Mouse (Mus musculus): ENCODE data around the gene Ccdc51. TPM values are rescaled to one million over a fixed set of nuclear protein-coding genes. Genes with fewer than 3 reads are reported as not detected.

The Ccdc51 gene
- total RNA-seq, 4 experiments from 2014 or later = 6.8 to 8.0 (median 7.7) TPM

GRCm38 (mm10) chr9:109056916-109057315 lies 25.4 kb upstream of the Ccdc51 start:
- DNase-seq (ENCODE audit: low spot score in 2 of 2) = no peak

- DNase-seq (ENCODE audit: low spot score in 2 of 2) = no peak
Observed at GRCm38 (mm10) chr9:109057543-109057942, 24.8 kb upstream of the Ccdc51 start.

GRCm38 (mm10) chr9:109058006-109058765 lies 24.1 kb upstream of the Ccdc51 start:
- no peak for DNase-seq (ENCODE audit: low spot score in 2 of 2)

DNA sequence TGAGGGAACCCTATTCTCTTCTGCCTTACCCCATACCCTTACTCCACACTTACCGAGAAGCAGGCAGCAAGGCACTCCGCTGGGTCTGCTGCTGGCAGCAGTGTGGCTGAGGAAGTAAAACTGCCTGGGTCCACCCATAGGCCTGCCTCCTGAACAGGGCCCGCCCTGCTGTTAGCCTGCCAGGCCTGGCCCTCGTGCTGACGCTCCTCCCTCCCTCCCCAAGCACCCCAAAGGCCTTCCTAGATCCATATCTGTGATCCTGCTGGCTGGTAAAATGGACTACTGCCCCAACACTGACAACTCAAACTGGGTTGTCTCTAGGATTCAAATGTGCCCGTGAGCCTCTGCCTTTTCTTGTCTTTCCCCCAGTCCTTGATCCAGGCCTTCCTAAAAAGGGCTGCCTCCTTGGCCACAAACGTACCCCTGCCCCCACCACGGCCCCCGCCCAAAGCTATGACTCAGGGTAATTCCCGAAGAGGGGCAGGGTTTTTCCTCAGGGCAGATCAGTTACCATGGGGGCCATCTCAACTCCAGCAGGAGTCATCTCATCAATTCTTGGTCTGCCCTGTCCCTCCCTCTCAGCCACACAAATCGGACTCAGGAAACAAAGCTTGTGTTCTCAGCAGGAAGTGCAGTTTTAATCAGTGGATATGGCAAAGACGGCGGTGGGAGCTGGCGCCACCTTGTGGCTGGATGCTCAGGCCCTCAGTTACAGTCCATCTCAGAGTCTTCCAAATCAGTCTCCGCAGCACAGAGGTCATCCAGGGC lies 23.0 kb upstream of the Ccdc51 start, which contains the start of gene Trex1:
Gene Trex1 (minus strand): TSS at position 599 of the 768 bp plus-strand sequence.
- peak; percentile 81 to 82 for DNase-seq (ENCODE audit: low spot score in 2 of 2)

DNA sequence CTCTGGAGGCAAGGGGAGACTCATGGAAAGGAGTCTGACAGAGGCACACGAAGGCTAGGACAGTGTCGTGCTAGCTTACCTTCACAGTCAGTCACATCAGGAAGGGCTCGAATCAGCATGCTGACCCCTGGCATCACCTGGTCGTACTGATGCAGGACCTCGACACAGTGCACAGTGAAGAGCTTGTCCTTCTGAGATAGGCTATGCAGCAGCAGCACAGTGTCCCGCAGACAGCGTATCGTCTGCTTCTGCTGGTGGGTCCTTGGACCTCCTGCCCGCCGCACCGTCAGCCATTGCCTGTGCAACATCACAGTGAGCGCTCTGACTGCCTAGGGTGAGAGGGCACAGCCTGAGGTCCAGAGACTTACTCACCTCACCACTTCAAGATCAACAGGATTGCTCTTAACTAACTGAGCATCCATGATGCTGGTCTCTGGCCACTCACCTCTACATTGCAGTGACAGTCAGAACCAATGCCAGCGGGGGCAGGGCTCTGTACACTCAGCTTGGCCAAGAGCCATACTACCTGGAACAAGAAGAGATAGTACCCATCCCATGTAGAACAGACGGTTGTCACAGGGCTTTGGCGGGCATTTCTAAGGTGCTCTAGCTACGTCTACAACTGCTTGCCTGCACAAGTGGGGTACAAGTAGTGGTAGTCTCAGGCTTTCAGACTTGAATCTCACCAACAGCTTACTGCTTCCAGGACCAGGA lies 22.0 kb upstream of the Ccdc51 start:
- no peak for DNase-seq (ENCODE audit: low spot score in 2 of 2)

GRCm38 (mm10) chr9:109060898-109061295 lies 21.4 kb upstream of the Ccdc51 start:
- DNase-seq (ENCODE audit: low spot score in 2 of 2) = no peak

GRCm38 (mm10) chr9:109068095-109068735 lies 14.1 kb upstream of the Ccdc51 start:
- DNase-seq (ENCODE audit: low spot score in 2 of 2) = no peak

DNA sequence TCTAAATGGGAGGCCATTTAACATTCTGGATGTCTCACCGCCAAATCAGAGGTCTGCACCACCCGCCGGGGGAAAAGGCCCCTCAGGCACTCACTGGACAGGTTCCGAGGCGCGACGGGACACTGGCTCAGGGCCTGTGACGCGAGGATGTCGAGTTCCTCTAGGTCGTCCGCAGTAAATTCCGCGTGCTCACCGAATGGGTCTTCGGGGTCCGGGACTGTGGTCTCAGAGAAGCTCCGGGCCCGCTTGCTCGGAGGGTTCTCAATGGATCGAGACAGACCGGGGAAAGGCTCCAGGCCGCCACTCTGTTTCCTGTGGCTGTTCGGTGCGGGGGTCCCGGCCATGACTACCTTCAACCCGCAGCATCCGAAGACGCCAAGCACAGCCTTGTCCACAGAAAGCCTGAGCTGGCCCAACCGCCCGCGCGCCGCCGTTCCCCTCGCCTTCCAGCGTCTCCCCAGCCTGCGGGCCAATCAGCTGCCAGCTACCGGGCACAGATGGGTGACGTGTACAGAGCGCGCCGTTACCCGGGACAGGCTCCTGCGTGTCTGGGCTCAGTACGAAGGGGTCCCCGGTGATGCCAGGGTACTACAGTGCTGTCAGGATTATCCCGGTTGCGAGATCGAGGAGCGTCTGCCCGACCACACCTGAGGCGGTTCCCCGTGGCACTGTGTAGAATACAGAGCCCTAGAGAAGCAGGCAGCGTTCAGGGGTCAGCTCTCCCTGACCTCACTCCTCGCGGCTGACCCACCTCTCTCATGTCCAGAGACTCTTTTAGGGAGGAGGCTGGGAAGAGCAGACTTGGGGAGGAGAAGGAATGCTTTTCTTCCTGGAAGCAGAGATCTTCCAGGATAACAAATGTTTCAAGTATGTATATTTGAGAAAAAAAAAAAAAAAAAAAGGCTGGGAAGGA lies 8.4 kb upstream of the Ccdc51 start, which contains the start of gene Atrip:
Gene Atrip (minus strand): TSS at position 464 of the 913 bp plus-strand sequence.
- DNase-seq (ENCODE audit: low spot score in 2 of 2) = peak; percentile 89 to 92

- no peak for DNase-seq (ENCODE audit: low spot score in 2 of 2)
Observed at GRCm38 (mm10) chr9:109080516-109080915, 1.8 kb upstream of the Ccdc51 start.

- DNase-seq (ENCODE audit: low spot score in 2 of 2) = no peak
Observed at GRCm38 (mm10) chr9:109081749-109082123, 557 bp upstream of the Ccdc51 start.

DNA sequence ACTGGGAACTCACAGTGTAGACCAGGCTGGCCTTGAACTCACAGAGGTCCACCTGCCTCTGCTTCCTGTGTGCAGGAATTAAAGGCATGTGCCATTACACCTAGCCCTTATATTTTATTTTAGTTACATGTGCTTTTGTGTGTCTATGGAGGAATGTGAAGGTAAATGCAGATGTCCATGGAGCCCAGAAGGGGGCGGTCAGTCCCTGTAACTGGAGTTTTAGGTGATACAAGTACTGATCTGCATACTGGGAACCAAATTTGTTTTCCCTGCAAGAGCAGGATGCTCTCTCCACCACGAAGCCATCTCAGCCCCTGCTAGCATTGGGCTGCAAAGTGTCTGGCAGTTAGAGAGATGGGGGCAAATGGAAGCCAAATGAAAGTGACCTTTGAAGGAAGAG lies 2.6 kb downstream of the Ccdc51 start:
- no peak for DNase-seq (ENCODE audit: low spot score in 2 of 2)

DNA sequence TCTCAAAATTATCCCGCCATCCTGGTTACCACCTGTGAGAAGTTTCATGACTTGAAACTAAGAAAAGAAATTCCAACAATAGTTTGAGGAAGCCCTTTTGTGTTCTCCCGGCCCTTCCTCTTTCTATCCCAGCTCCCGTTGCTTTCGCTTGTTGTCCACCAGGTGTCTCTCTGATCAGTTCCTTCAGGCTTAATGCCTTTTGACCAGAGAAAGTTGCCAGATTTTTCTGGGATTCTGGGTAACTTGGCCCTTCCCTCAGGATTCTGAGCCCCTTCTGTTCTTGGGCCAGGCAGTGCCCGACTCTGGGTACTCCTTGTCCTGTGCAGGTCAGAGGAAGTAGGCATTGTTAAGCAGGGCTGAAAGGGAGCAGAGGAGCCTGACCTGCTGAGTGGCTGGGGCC lies 5.7 kb downstream of the Ccdc51 start:
- peak in 1 of 2 experiments; percentile 20 for DNase-seq (ENCODE audit: low spot score in 2 of 2)

DNA sequence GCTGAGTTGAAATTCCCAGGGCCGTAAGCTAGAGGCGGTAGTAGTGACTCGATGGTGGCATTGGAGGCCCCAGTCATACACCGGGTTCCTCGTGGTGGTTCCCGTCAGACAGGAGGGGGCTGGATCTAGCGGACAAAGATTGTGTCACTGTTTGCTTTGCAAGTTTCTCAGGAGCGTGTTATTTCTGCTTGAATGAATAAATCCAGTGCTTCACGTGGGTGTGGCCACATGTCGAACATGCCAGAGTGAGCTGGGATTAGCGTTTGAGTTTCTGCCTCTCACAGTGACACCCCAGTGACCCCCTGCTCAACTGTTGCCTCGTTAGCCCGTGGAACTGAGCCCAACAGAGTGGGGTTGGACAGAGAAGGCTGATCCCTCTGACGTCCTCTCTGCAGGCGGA lies 8.2 kb downstream of the Ccdc51 start:
- no peak for DNase-seq (ENCODE audit: low spot score in 2 of 2)

- DNase-seq (ENCODE audit: low spot score in 2 of 2) = no peak
Observed at GRCm38 (mm10) chr9:109091802-109092201, 9.5 kb downstream of the Ccdc51 start.

DNA sequence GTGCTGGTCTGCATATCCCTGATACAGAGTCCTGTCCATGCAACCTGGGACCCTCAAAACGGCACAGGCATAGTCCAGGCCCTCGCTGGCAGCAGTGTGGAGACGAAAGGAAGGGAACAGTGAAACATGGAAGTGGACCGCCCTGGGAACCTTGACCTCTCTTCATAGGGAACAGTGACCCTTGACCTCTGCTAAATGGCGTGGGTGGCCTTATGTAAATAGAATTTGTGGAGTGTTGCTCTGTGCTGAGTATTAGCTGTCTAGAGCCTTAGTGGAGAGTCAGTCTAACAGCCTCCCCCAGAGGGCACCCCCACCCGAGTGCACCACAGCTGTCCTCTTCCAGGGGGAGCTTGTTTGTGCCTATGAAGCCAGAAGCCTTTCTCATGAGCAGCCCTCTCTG lies 10.5 kb downstream of the Ccdc51 start:
- DNase-seq (ENCODE audit: low spot score in 2 of 2) = no peak

DNA sequence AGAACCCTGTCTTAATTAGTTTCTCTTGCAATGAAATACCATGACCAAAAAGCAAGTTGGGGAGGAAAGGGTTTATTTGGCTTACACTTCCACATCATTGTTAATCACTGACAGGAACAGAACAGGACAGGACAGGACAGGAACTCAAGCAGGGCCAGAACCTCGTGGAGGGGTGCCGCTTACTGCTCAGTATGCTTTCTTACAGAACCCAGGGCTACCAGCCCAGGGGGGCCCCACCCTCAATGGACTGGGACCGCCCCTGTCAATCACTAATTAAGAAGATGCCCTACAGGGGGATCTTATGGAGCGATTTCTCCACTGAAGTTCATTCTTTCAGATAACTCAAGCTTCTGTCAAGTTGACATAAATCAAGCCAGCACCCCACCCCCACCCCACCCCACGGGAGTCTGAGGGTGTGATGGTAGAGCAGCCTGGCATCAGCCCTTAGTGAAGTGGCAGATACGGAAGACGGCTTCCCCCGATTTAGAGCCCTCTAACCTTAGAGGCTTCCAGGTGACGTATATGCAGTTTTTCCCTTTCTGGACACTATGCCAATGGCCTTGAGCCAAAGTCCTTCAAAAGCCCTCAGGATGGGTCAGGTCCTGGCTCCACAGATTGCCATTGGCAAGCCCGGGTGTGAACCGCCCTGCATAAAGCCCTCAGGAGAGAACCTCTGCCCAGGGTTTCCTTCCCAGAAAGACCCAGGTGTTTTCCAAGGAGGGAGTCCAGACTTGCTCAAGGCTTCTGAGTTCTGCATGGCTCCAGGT lies 11.7 kb downstream of the Ccdc51 start:
- DNase-seq (ENCODE audit: low spot score in 2 of 2) = no peak

DNA sequence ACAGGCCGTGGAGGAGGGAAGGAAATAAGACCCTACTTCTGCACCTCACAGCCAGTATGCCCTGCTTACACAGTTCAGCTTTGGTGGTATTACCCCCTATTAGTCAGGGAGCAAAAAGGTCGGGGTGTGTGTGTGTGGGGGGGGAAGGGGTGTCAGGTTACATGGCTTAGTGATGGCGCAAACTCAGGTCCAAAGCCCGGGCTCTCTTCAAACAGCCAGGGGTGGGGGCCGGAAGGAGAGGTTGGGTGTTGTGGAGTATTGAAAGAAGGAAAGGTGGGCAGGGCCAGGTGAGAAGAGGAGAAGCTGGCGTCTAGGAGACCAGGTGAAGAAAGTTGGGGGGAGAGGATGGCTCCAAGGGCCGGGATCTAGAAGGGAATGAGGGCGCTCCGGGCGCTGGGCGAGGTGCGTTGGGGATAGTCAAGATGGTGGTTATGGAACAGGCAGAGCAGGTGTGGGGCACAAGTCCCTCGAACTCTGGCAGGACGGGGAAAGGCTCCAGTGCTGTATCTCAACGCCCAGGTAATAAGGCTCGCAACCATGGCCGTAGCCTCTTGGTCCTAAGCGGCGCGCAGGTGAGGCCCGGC lies 12.4 kb downstream of the Ccdc51 start:
- DNase-seq (ENCODE audit: low spot score in 2 of 2) = no peak

DNA sequence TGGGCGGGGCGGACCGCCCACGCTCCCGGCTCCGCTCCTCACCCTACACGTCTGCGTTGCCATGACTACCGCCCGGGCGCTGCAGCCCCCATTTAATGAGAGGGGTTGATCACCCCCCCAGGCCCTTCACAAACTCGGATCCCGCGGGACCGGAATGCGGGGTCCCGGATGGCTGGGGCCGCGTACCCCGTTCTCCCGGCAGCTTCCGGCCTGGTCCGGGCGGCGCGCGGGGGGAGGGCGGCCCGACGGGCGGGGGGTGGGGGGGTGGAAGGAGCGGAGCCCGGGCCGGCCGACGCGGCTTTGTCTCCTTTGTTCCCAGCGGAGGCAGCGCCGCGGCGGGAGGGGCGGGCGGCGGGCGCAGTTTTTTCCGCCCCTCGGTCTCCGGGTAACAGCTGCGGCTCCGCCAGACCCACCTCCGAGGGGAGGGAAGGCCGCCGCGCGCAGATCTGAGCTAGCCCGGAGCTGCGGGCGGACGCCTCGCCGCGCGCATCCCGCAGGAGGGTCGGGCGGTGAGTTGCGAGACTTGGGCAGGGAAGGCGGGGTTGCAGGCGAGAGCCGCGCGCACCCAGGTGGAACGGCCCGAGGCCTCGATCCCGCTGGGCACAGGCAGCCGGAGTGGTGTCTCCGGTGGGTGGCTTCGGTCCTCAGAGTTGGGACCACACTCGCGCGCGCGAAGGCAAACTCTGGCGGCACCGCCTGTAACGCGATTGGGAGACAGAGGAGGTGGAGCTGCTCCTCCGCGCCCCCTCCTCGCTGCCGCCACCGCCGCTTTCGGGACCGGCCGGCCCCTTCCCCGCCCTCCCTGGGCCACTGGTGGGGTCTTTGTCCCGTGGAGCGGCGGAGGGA lies 13.1 kb downstream of the Ccdc51 start, which contains the start of gene Plxnb1:
Gene Plxnb1 (plus strand): TSS at position 253 of the 846 bp plus-strand sequence.
- peak; percentile 55 to 61 for DNase-seq (ENCODE audit: low spot score in 2 of 2)

All from left cerebral cortex, adult 8-10 months (tissue).